Mouse (Mus musculus) cerebellum, adult (tissue): ENCODE data around the gene Gm5965.
"Not testable (repeated sequence)": the region's sequence is repeated elsewhere in the genome, so short reads cannot be mapped to it uniquely, and the experiment has no call there.

Experiments used
- ATAC-seq: cut with Nextera tagmentation; 2 replicates; pipeline ENCODE4 v1.9.2; 2017; ENCODE audit warnings: mild to moderate bottlenecking, moderate library complexity, mixed read lengths; ENCODE audit not compliant: insufficient number of reproducible peaks, low FRiP score, low TSS enrichment

Gm5965 gene

DNA sequence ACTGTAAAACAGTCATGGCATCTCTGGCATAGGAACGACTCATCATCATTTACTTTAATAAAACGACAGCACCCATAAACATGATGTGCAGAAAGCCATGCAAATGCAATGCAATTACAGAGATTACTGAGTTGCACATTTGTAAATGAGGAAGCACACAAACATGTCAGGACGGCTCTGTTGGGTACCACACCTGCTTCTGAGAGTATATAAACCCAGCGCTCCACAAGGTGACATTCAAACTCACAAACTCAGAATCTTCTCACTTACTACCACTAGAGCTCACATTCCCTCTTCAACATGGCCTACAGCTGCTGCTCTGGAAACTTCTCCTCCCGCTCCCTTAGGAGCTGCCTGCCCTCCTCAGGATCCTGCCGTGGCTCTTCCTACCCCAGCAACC, at the start of gene Gm5965:
Gene Gm5965, plus strand, starts transcription at position 301 of the 400 bp plus-strand sequence.
- ATAC-seq = no peak

- ATAC-seq = peak; percentile 52; the same call in 1 of the 2 replicates
Observed at GRCm38 (mm10) chr16:88728812-88729275, 48.9 kb upstream of the Gm5965 start, which contains the start of gene Krtap13-1. TSS of gene Krtap13-1 (plus strand) at chr16:88728862.

DNA sequence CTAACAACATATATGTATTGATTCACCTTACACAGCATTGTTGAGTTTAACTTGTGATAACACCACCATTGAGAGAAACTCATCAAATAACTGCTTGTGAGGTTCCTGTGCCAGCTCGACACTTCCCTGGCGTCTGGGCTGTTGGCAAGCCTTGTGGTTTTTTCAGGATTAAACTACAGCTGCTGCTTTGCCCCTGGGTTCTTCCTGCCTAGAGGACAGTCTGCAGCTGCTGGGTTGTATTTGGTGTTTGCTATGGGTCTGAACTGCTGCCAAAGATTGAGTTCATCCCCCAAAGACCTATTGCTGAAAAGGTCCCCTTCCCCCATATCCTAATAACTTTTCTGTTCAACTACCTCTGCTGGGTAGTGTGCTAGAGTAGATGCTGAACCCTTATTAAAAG, 42.3 kb upstream of the Gm5965 start:
- ATAC-seq = no peak

DNA sequence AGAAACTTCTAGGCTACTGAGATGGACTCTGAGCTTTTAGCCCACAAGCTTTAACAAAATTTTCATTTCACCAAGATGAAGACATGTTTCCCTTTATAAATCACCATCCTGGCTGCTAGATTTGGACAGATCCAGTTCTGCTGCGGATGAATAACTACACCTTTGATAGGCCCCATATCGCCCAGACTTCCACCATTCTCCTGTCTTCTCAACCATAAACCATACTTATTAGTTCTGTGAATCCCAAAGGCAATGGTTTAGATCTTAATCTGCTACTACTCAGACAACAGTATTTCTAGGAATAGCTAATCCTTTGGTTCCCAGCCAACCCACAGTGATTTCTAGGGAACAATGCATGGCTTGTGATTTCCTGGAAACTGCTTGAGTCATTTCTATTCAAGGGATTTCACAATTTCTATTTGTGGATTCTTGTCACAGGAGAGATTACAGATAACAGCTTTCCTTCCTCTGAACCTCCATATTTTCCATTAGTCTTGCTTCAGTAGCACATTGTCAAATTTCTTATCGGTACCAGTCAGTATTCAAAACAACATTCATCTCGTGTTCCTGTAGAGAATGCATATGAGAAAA, 32.9 kb upstream of the Gm5965 start:
- no peak for ATAC-seq

DNA sequence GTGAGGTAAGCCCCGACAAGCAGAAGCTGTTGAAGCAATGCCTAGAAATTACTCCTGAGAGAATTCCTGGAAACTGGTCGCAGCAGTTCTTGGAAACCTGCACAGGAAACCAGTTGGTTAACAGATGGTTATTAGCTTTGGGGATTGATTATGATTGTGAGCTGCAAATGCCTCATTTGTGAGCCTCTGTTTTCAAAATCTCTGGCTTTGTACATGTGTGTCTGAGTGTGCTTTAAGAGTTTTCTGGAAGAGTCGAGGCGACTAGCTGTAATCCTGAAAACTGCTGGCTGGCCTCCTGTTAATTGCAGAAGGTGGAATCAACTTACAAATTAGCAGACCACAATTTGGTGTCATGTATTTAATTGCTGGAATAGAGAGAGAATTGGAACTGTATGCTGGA, 29.8 kb upstream of the Gm5965 start:
- ATAC-seq = no peak

DNA sequence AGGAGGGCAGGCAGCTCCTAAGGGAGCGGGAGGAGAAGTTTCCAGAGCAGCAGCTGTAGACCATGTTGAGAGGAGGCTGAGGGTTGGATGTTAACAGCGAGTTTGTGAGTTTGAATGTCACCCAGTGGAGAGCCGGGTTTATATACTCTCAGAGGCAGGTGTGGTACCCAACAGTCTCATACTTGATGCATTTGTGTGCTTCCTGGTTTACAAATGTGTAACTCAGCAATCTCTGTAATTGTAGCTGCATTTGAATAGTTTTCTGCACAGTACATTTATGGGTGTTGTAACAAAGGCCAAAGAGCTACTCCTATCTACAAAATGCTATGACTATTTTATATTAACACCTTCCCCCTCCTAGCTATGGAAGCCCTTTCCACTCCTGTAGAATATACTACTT, 26.2 kb upstream of the Gm5965 start, which contains the start of gene Krtap13:
Gene Krtap13, minus strand, starts transcription at position 101 of the 400 bp plus-strand sequence.
- ATAC-seq = not testable (repeated sequence)

DNA sequence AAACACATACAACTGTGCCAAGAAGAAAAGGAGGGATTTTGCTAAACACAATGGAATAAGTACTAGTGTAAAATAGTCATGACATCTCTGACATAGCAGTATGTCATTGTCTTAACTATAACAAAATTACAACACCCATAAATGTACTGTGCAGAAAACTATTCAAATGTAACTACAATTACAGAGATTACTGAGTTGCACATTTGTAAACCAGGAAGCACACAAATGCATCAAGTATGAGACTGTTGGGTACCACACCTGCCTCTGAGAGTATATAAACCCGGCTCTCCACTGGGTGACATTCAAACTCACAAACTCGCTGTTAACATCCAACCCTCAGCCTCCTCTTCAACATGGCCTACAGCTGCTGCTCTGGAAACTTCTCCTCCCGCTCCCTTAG, 19.1 kb upstream of the Gm5965 start, which contains the start of gene 2310034C09Rik:
Gene 2310034C09Rik, plus strand, starts transcription at position 301 of the 400 bp plus-strand sequence.
- not testable (repeated sequence) for ATAC-seq

GRCm38 (mm10) chr16:88774106-88774505, 3.6 kb upstream of the Gm5965 start, which contains the start of gene 2310057N15Rik:
TSS of gene 2310057N15Rik (minus strand) at chr16:88774206.
- ATAC-seq = no peak

DNA sequence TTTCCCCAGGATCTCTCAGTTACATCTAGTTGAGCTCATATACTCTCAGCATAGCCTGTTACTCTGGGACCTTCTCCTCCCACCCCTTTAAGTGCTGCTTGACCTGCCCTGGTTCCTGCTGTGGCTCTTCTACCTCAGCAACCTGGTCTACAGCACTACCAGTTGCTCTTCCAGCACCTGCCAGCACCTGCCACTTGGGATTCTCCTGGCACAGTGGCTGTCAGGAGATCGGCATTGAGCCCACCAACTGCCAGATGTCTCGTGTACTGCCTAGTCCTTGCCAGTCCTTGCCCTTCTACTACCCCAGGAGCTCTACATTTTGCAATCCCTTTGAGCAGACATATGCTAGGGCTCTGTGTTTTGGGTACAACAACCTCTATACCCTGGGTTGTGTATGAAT, 9.1 kb downstream of the Gm5965 start:
- ATAC-seq = no peak

- ATAC-seq = peak; percentile 83
Observed at GRCm38 (mm10) chr16:88811827-88812226, 34.1 kb downstream of the Gm5965 start, which contains the start of gene Gm20741. TSS of gene Gm20741 (minus strand) at chr16:88812220.

- no peak for ATAC-seq
Observed at GRCm38 (mm10) chr16:88820066-88820465, 42.4 kb downstream of the Gm5965 start, which contains the start of gene Krtap15. TSS of gene Krtap15 (plus strand) at chr16:88820215.

GRCm38 (mm10) chr16:88823736-88824135, 46.0 kb downstream of the Gm5965 start:
- ATAC-seq = no peak

- no peak for ATAC-seq
Observed at GRCm38 (mm10) chr16:88826095-88826652, 48.5 kb downstream of the Gm5965 start, which contains the start of gene Krtap14. TSS of gene Krtap14 (minus strand) at chr16:88826145.

DNA sequence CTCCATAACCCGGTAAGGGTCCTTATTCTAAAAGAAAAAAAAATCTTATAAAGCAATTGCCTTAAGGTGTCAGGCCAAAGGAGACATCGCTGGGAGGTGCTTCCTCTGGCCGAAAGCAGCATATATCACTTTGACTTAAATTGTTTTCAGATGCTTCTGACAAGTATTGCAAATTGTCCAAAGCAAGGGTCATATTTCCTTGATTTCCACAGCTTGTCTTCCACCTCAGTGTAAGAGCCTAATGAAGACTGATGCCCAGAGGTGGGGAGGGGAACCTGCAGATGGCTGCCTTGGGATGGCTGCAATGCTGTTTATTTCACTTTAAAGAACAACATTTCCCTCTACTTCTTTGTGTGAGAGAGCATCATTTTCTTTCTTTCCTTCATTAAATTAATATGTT, 49.3 kb downstream of the Gm5965 start:
- no peak for ATAC-seq
